Mouse (Mus musculus): ENCODE measurements around the gene Orai3. TPM values are rescaled to one million over a fixed set of nuclear protein-coding genes. Genes with fewer than 3 reads are reported as not detected.
A peak's percentile ranks its signal among the peaks of the same experiment; 100 is the strongest.

The Orai3 gene
- polyA plus RNA-seq, 1 experiment from 2014 or later = 17.7 TPM

GRCm38 (mm10) chr7:127800435-127801009 lies 30.9 kb downstream of the Orai3 start, which contains the start of gene Hsd3b7:
Gene Hsd3b7 (plus strand): TSS chr7:127800604.
- H3K4me3 ChIP-seq (ENCODE audit: control insufficient read depth in 1 of 2, insufficient read depth in 1 of 2, low read depth in 1 of 2, low read length in 2 of 2) = peak within 1 kb of the TSS; percentile 28 to 29
- peaks cover 2 to 5% of the 10 kb centered on the region in 2 experiments; a peak in 1 of 4 replicates for H3K4me1 ChIP-seq (ENCODE audit: control insufficient read depth in 2 of 2, insufficient read depth in 2 of 2, low read length in 2 of 2)
- H3K36me3 ChIP-seq (ENCODE audit: control insufficient read depth, insufficient read depth, low read length) = peaks cover 56% of the 10 kb centered on the region
- H3K27ac ChIP-seq (replicated peaks in 1 of 2; ENCODE audit: control insufficient read depth in 1 of 2, insufficient read depth in 1 of 2, low read depth in 2 of 2, low read length in 2 of 2) = peak within 1 kb of the TSS in 1 of 2 experiments; percentile 35; a peak in 2 of 4 replicates
- H3K4me2 ChIP-seq (ENCODE audit: low read length) = peak within 1 kb of the TSS; percentile 65
- peak within 1 kb of the TSS; percentile 45 for H3K9ac ChIP-seq (ENCODE audit: low read length)
- ATAC-seq (ENCODE audit: insufficient number of reproducible peaks, insufficient read depth, low FRiP score, low read depth) = peak; percentile 77
- H3K9me3 ChIP-seq (ENCODE audit: control insufficient read depth, low read length) = no peaks in the 10 kb centered on the region
- WGBS = 21% methylated on average over 6 of the region's 6 CpGs
- no peaks in the 10 kb centered on the region for H3K27me3 ChIP-seq (ENCODE audit: control insufficient read depth, insufficient read depth, low read length)

GRCm38 (mm10) chr7:127801010-127801621 lies 31.5 kb downstream of the Orai3 start:
- peak overlapping the region; percentile 45 for H3K9ac ChIP-seq (ENCODE audit: low read length)
- peak overlapping the region; percentile 65 for H3K4me2 ChIP-seq (ENCODE audit: low read length)
- peak overlapping the region in 1 of 2 experiments; percentile 35; a peak in 1 of 4 replicates for H3K27ac ChIP-seq (replicated peaks in 1 of 2; ENCODE audit: control insufficient read depth in 1 of 2, insufficient read depth in 1 of 2, low read depth in 2 of 2, low read length in 2 of 2)
- WGBS = 82% methylated on average over 8 of the region's 8 CpGs
- no peaks in the 10 kb centered on the region for H3K9me3 ChIP-seq (ENCODE audit: control insufficient read depth, low read length)
- no peaks in the 10 kb centered on the region for H3K27me3 ChIP-seq (ENCODE audit: control insufficient read depth, insufficient read depth, low read length)
- H3K4me1 ChIP-seq (ENCODE audit: control insufficient read depth in 2 of 2, insufficient read depth in 2 of 2, low read length in 2 of 2) = peaks cover 2 to 5% of the 10 kb centered on the region in 2 experiments; a peak in 1 of 4 replicates
- peaks cover 50% of the 10 kb centered on the region for H3K36me3 ChIP-seq (ENCODE audit: control insufficient read depth, insufficient read depth, low read length)
- no peak for ATAC-seq (ENCODE audit: insufficient number of reproducible peaks, insufficient read depth, low FRiP score, low read depth)
- H3K4me3 ChIP-seq (ENCODE audit: control insufficient read depth in 1 of 2, insufficient read depth in 1 of 2, low read depth in 1 of 2, low read length in 2 of 2) = peak overlapping the region; percentile 28 to 29; a peak in 2 of 4 replicates

GRCm38 (mm10) chr7:127802313-127802712 lies 32.7 kb downstream of the Orai3 start:
- H3K27ac ChIP-seq (replicated peaks in 1 of 2; ENCODE audit: control insufficient read depth in 1 of 2, insufficient read depth in 1 of 2, low read depth in 2 of 2, low read length in 2 of 2) = no peak overlapping the region
- no peaks in the 10 kb centered on the region for H3K9me3 ChIP-seq (ENCODE audit: control insufficient read depth, low read length)
- H3K4me1 ChIP-seq (ENCODE audit: control insufficient read depth in 2 of 2, insufficient read depth in 2 of 2, low read length in 2 of 2) = peaks cover 2 to 5% of the 10 kb centered on the region in 2 experiments; a peak in 1 of 4 replicates
- no peak overlapping the region for H3K4me2 ChIP-seq (ENCODE audit: low read length)
- ATAC-seq (ENCODE audit: insufficient number of reproducible peaks, insufficient read depth, low FRiP score, low read depth) = no peak
- H3K27me3 ChIP-seq (ENCODE audit: control insufficient read depth, insufficient read depth, low read length) = no peaks in the 10 kb centered on the region
- H3K4me3 ChIP-seq (ENCODE audit: control insufficient read depth in 1 of 2, insufficient read depth in 1 of 2, low read depth in 1 of 2, low read length in 2 of 2) = no peak overlapping the region
- 88% methylated on average over 17 of the region's 17 CpGs for WGBS
- peaks cover 38% of the 10 kb centered on the region for H3K36me3 ChIP-seq (ENCODE audit: control insufficient read depth, insufficient read depth, low read length)
- H3K9ac ChIP-seq (ENCODE audit: low read length) = no peak overlapping the region

GRCm38 (mm10) chr7:127808821-127809220 lies 39.2 kb downstream of the Orai3 start:
- ATAC-seq (ENCODE audit: insufficient number of reproducible peaks, insufficient read depth, low FRiP score, low read depth) = no peak
- Histone ChIP-seq H3K9me3 (ENCODE audit: control insufficient read depth, low read length) (no peaks in the 10 kb centered on the region), H3K36me3 (ENCODE audit: control insufficient read depth, insufficient read depth, low read length) (0 out of 2 replicates have a peak, but pooled peaks cover 3% of the 10 kb centered on the region), H3K4me1 (ENCODE audit: control insufficient read depth in 2 of 2, insufficient read depth in 2 of 2, low read length in 2 of 2) (peaks cover 0 to 1% of the 10 kb centered on the region in 2 experiments; a peak in 2 of 4 replicates), H3K4me3 (ENCODE audit: control insufficient read depth in 1 of 2, insufficient read depth in 1 of 2, low read depth in 1 of 2, low read length in 2 of 2) (no peak overlapping the region), H3K27ac (replicated peaks in 1 of 2; ENCODE audit: control insufficient read depth in 1 of 2, insufficient read depth in 1 of 2, low read depth in 2 of 2, low read length in 2 of 2) (no peak overlapping the region), H3K9ac (ENCODE audit: low read length) (no peak overlapping the region), H3K4me2 (ENCODE audit: low read length) (no peak overlapping the region), H3K27me3 (ENCODE audit: control insufficient read depth, insufficient read depth, low read length) (no peaks in the 10 kb centered on the region)
- 66% methylated on average over 5 of the region's 5 CpGs for WGBS

GRCm38 (mm10) chr7:127809846-127810245 lies 40.2 kb downstream of the Orai3 start:
- H3K4me3 ChIP-seq (ENCODE audit: control insufficient read depth in 1 of 2, insufficient read depth in 1 of 2, low read depth in 1 of 2, low read length in 2 of 2) = no peak overlapping the region
- peaks cover 0 to 10% of the 10 kb centered on the region in 2 experiments; a peak in 2 of 4 replicates for H3K4me1 ChIP-seq (ENCODE audit: control insufficient read depth in 2 of 2, insufficient read depth in 2 of 2, low read length in 2 of 2)
- no peak overlapping the region for H3K27ac ChIP-seq (replicated peaks in 1 of 2; ENCODE audit: control insufficient read depth in 1 of 2, insufficient read depth in 1 of 2, low read depth in 2 of 2, low read length in 2 of 2)
- 0 out of 2 replicates have a peak, but pooled peaks cover 3% of the 10 kb centered on the region for H3K36me3 ChIP-seq (ENCODE audit: control insufficient read depth, insufficient read depth, low read length)
- WGBS = 100% methylated on average over 1 of the region's 1 CpGs
- no peak for ATAC-seq (ENCODE audit: insufficient number of reproducible peaks, insufficient read depth, low FRiP score, low read depth)
- no peak overlapping the region for H3K9ac ChIP-seq (ENCODE audit: low read length)
- H3K9me3 ChIP-seq (ENCODE audit: control insufficient read depth, low read length) = no peaks in the 10 kb centered on the region
- H3K4me2 ChIP-seq (ENCODE audit: low read length) = no peak overlapping the region
- no peaks in the 10 kb centered on the region for H3K27me3 ChIP-seq (ENCODE audit: control insufficient read depth, insufficient read depth, low read length)

- H3K9me3 ChIP-seq (ENCODE audit: control insufficient read depth, low read length) = no peaks in the 10 kb centered on the region
- H3K4me3 ChIP-seq (ENCODE audit: control insufficient read depth in 1 of 2, insufficient read depth in 1 of 2, low read depth in 1 of 2, low read length in 2 of 2) = no peak overlapping the region
- peaks cover 2 to 10% of the 10 kb centered on the region in 2 experiments; a peak in 2 of 4 replicates for H3K4me1 ChIP-seq (ENCODE audit: control insufficient read depth in 2 of 2, insufficient read depth in 2 of 2, low read length in 2 of 2)
- no peak overlapping the region for H3K4me2 ChIP-seq (ENCODE audit: low read length)
- no peak overlapping the region for H3K27ac ChIP-seq (replicated peaks in 1 of 2; ENCODE audit: control insufficient read depth in 1 of 2, insufficient read depth in 1 of 2, low read depth in 2 of 2, low read length in 2 of 2)
- no peaks in the 10 kb centered on the region for H3K27me3 ChIP-seq (ENCODE audit: control insufficient read depth, insufficient read depth, low read length)
- ATAC-seq (ENCODE audit: insufficient number of reproducible peaks, insufficient read depth, low FRiP score, low read depth) = no peak
- no peak overlapping the region for H3K9ac ChIP-seq (ENCODE audit: low read length)
- H3K36me3 ChIP-seq (ENCODE audit: control insufficient read depth, insufficient read depth, low read length) = 0 out of 2 replicates have a peak, but pooled peaks cover 3% of the 10 kb centered on the region
- 66% methylated on average over 10 of the region's 10 CpGs for WGBS
These were observed 41.0 kb downstream of the Orai3 start for GRCm38 (mm10) chr7:127810650-127811049.

- Histone ChIP-seq H3K4me1 (ENCODE audit: control insufficient read depth in 2 of 2, insufficient read depth in 2 of 2, low read length in 2 of 2) (peaks cover 5 to 10% of the 10 kb centered on the region in 2 experiments; a peak in 2 of 4 replicates), H3K27ac (replicated peaks in 1 of 2; ENCODE audit: control insufficient read depth in 1 of 2, insufficient read depth in 1 of 2, low read depth in 2 of 2, low read length in 2 of 2) (no peak overlapping the region), H3K9me3 (ENCODE audit: control insufficient read depth, low read length) (no peaks in the 10 kb centered on the region), H3K4me2 (ENCODE audit: low read length) (no peak overlapping the region), H3K4me3 (ENCODE audit: control insufficient read depth in 1 of 2, insufficient read depth in 1 of 2, low read depth in 1 of 2, low read length in 2 of 2) (no peak overlapping the region), H3K27me3 (ENCODE audit: control insufficient read depth, insufficient read depth, low read length) (no peaks in the 10 kb centered on the region), H3K9ac (ENCODE audit: low read length) (no peak overlapping the region), H3K36me3 (ENCODE audit: control insufficient read depth, insufficient read depth, low read length) (0 out of 2 replicates have a peak, but pooled peaks cover 3% of the 10 kb centered on the region)
- ATAC-seq (ENCODE audit: insufficient number of reproducible peaks, insufficient read depth, low FRiP score, low read depth) = no peak
- WGBS = 71% methylated on average over 4 of the region's 4 CpGs
These were observed 41.6 kb downstream of the Orai3 start for GRCm38 (mm10) chr7:127811240-127811639.
